Mouse (Mus musculus): ENCODE data around the gene Kif18a. TPM values are rescaled to one million over a fixed set of nuclear protein-coding genes. Genes with fewer than 3 reads are reported as not detected.

Kif18a gene
- polyA plus RNA-seq, 1 experiment from 2014 or later = 4.3 TPM

- Histone ChIP-seq H3K4me3 (ENCODE audit: low read depth, low read length) (no peak overlapping the region), H3K4me1 (replicated peaks; ENCODE audit: control insufficient read depth, insufficient read depth) (no peaks in the 10 kb centered on the region), H3K36me3 (ENCODE audit: control insufficient read depth, insufficient read depth, low read length) (no peaks in the 10 kb centered on the region), H3K4me2 (replicated peaks; ENCODE audit: low read depth) (no peak overlapping the region), H3K27me3 (ENCODE audit: control insufficient read depth, insufficient read depth, low read length) (no peaks in the 10 kb centered on the region), H3K9ac (ENCODE audit: low read length) (no peak overlapping the region), H3K27ac (replicated peaks) (no peak overlapping the region), H3K9me3 (ENCODE audit: control insufficient read depth, low read length) (no peaks in the 10 kb centered on the region)
- ATAC-seq (ENCODE audit: low FRiP score, low TSS enrichment) (no peak), DNase-seq (ENCODE audit: low spot score) (no peak)
- TF ChIP-seq CTCF (IDR thresholded peaks at IDR 0.05; ENCODE audit: low read depth) (no peak), EP300 (optimal IDR thresholded peaks at IDR 0.05) (no peak)
- WGBS = 34% methylated on average over 2 of the region's 2 CpGs
These were observed 94.3 kb downstream of the Kif18a start for GRCm38 (mm10) chr2:109374881-109375280.

- ATAC-seq (ENCODE audit: low FRiP score, low TSS enrichment) (no peak), DNase-seq (ENCODE audit: low spot score) (no peak)
- H3K9ac ChIP-seq (ENCODE audit: low read length) = no peak overlapping the region
- H3K27me3 ChIP-seq (ENCODE audit: control insufficient read depth, insufficient read depth, low read length) = no peaks in the 10 kb centered on the region
- no peaks in the 10 kb centered on the region for H3K4me1 ChIP-seq (replicated peaks; ENCODE audit: control insufficient read depth, insufficient read depth)
- H3K4me2 ChIP-seq (replicated peaks; ENCODE audit: low read depth) = no peak overlapping the region
- TF ChIP-seq EP300 (optimal IDR thresholded peaks at IDR 0.05) (no peak), CTCF (IDR thresholded peaks at IDR 0.05; ENCODE audit: low read depth) (no peak)
- WGBS = 64% methylated on average over 1 of the region's 1 CpGs
- no peak overlapping the region for H3K4me3 ChIP-seq (ENCODE audit: low read depth, low read length)
- no peaks in the 10 kb centered on the region for H3K36me3 ChIP-seq (ENCODE audit: control insufficient read depth, insufficient read depth, low read length)
- H3K27ac ChIP-seq (replicated peaks) = no peak overlapping the region
- H3K9me3 ChIP-seq (ENCODE audit: control insufficient read depth, low read length) = no peaks in the 10 kb centered on the region
These were observed 103.5 kb downstream of the Kif18a start for GRCm38 (mm10) chr2:109384019-109384418.

- Histone ChIP-seq H3K4me1 (replicated peaks; ENCODE audit: control insufficient read depth, insufficient read depth) (no peaks in the 10 kb centered on the region), H3K4me3 (ENCODE audit: low read depth, low read length) (no peak overlapping the region), H3K9ac (ENCODE audit: low read length) (no peak overlapping the region), H3K9me3 (ENCODE audit: control insufficient read depth, low read length) (no peaks in the 10 kb centered on the region), H3K27ac (replicated peaks) (no peak overlapping the region), H3K27me3 (ENCODE audit: control insufficient read depth, insufficient read depth, low read length) (no peaks in the 10 kb centered on the region), H3K4me2 (replicated peaks; ENCODE audit: low read depth) (no peak overlapping the region), H3K36me3 (ENCODE audit: control insufficient read depth, insufficient read depth, low read length) (no peaks in the 10 kb centered on the region)
- DNase-seq (ENCODE audit: low spot score) = no peak
- 28% methylated on average over 1 of the region's 1 CpGs for WGBS
- no peak for TF ChIP-seq EP300 (optimal IDR thresholded peaks at IDR 0.05)
- TF ChIP-seq CTCF (IDR thresholded peaks at IDR 0.05; ENCODE audit: low read depth) = no peak
- ATAC-seq (ENCODE audit: low FRiP score, low TSS enrichment) = no peak
These were observed 105.7 kb downstream of the Kif18a start for GRCm38 (mm10) chr2:109386211-109386610.

GRCm38 (mm10) chr2:109388733-109389132 is 108.2 kb downstream of the Kif18a start:
- H3K9me3 ChIP-seq (ENCODE audit: control insufficient read depth, low read length) = no peaks in the 10 kb centered on the region
- H3K4me1 ChIP-seq (replicated peaks; ENCODE audit: control insufficient read depth, insufficient read depth) = no peaks in the 10 kb centered on the region
- H3K27me3 ChIP-seq (ENCODE audit: control insufficient read depth, insufficient read depth, low read length) = no peaks in the 10 kb centered on the region
- H3K4me2 ChIP-seq (replicated peaks; ENCODE audit: low read depth) = no peak overlapping the region
- no peak overlapping the region for H3K4me3 ChIP-seq (ENCODE audit: low read depth, low read length)
- TF ChIP-seq EP300 (optimal IDR thresholded peaks at IDR 0.05) (no peak), CTCF (IDR thresholded peaks at IDR 0.05; ENCODE audit: low read depth) (no peak)
- WGBS = 73% methylated on average over 5 of the region's 5 CpGs
- DNase-seq (ENCODE audit: low spot score) = no peak
- H3K36me3 ChIP-seq (ENCODE audit: control insufficient read depth, insufficient read depth, low read length) = no peaks in the 10 kb centered on the region
- H3K9ac ChIP-seq (ENCODE audit: low read length) = no peak overlapping the region
- no peak overlapping the region for H3K27ac ChIP-seq (replicated peaks)
- ATAC-seq (ENCODE audit: low FRiP score, low TSS enrichment) = no peak

- Histone ChIP-seq H3K36me3 (ENCODE audit: control insufficient read depth, insufficient read depth, low read length) (no peaks in the 10 kb centered on the region), H3K4me1 (replicated peaks; ENCODE audit: control insufficient read depth, insufficient read depth) (no peaks in the 10 kb centered on the region), H3K9ac (ENCODE audit: low read length) (no peak overlapping the region), H3K9me3 (ENCODE audit: control insufficient read depth, low read length) (no peaks in the 10 kb centered on the region), H3K27me3 (ENCODE audit: control insufficient read depth, insufficient read depth, low read length) (no peaks in the 10 kb centered on the region), H3K27ac (replicated peaks) (no peak overlapping the region), H3K4me2 (replicated peaks; ENCODE audit: low read depth) (no peak overlapping the region), H3K4me3 (ENCODE audit: low read depth, low read length) (no peak overlapping the region)
- ATAC-seq (ENCODE audit: low FRiP score, low TSS enrichment) (no peak), DNase-seq (ENCODE audit: low spot score) (no peak)
- TF ChIP-seq CTCF (IDR thresholded peaks at IDR 0.05; ENCODE audit: low read depth) (no peak), EP300 (optimal IDR thresholded peaks at IDR 0.05) (no peak)
- 40% methylated on average over 1 of the region's 1 CpGs for WGBS
These were observed 109.4 kb downstream of the Kif18a start for GRCm38 (mm10) chr2:109389977-109390376.

Other genes with a start within 250 kb of the Kif18a start
- gene Mettl15, start within 50 bp of the Kif18a start, polyA plus RNA-seq (2015; fragmentation: Nextera tagmentation; extraction: Ambion mirVana) = 6.4 TPM in 2 replicates